Mouse (Mus musculus): Measurements from ENCODE around the gene Pttg1ip. TPM values are rescaled to one million over a fixed set of nuclear protein-coding genes. Genes with fewer than 3 reads are reported as not detected.

Pttg1ip gene
- 150 and 206 TPM in 2 replicates for polyA plus RNA-seq (2012; rRNA removed)

DNA sequence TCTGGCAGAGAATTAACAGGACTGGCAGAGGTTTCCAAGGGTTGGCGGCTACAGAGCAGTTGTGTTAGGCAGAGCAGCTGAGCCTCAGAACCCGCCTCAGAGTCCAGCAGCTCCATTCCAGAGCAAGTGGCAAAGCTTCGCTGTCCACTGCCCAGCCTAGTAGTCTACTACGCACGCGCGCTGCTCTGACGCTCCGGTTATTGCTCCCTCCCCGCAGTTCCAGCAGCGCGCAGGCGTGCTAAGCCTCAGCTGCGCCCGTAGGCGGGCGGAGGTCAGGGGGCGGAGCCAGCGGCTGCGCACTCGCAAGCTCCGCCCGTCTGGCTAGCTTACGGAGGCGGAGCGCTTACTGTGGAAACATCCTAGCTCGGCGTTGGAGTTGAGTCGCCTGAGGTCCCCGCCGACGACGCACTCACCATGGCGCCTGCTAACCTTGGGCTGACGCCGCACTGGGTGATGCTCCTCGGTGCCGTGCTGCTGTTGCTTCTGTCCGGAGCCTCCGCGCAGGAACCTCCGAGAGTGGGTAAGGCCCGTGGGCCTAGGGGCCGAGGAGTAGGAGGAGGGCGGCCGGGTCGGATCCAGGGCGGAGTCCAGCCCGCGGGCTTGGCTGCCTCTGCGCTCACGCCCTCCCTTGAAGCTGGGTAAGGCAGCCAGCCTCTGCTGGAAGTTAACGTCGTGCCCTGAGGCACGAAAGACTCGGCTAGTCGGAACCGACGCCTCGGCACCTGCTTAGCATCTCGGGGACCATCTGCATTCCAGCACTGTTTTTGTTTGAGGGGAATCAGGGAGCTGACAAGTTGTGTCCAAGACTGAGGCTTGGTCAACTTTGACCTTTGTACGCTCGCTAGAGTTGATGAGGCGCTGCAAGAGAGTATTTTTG lies at the start of gene Pttg1ip:
Pttg1ip (plus strand) TSS at position 313 of the 877 bp plus-strand sequence.

GRCm38 (mm10) chr10:77605908-77606826 lies 24.6 kb downstream of the Pttg1ip start, which contains the start of the genes Sumo3 and Gm49325:
TSS of gene Sumo3 (plus strand) at chr10:77606097.
TSS of gene Gm49325 (plus strand) at chr10:77606197.

GRCm38 (mm10) chr10:77622055-77622988 lies 40.8 kb downstream of the Pttg1ip start, which contains the start of gene Ube2g2:
TSS of gene Ube2g2 (plus strand) at chr10:77622275.

Other genes starting within 250 kb of the Pttg1ip start
- 23.6 and 24.6 TPM in 2 replicates for gene Adarb1, start 163.4 kb upstream of the Pttg1ip start, polyA plus RNA-seq (2012; rRNA removed)
- 36.3 and 39.4 TPM in 2 replicates for gene Fam207a, start 65.9 kb upstream of the Pttg1ip start, polyA plus RNA-seq (2012; rRNA removed)
- 11.3 and 12.6 TPM in 2 replicates for gene Itgb2, start 51.5 kb upstream of the Pttg1ip start, polyA plus RNA-seq (2012; rRNA removed)
- gene Sumo3, start 24.4 kb downstream of the Pttg1ip start, polyA plus RNA-seq (2012; rRNA removed), result 416 and 428 TPM in 2 replicates
- not detected in 2 replicates for gene Gm49325, start 24.5 kb downstream of the Pttg1ip start, polyA plus RNA-seq (2012; rRNA removed)
- 43.5 and 49.7 TPM in 2 replicates for gene Ube2g2, start 40.6 kb downstream of the Pttg1ip start, polyA plus RNA-seq (2012; rRNA removed)
- gene Tspear, start 104.8 kb downstream of the Pttg1ip start, polyA plus RNA-seq (2012; rRNA removed), result 1.2 and 1.3 TPM in 2 replicates
- not detected in 2 replicates for gene Gm19402, start 109.0 kb downstream of the Pttg1ip start, polyA plus RNA-seq (2012; rRNA removed)
- not detected in 2 replicates for gene Gm9508, start 115.5 kb downstream of the Pttg1ip start, polyA plus RNA-seq (2012; rRNA removed)
- gene Gm10272, start 124.9 kb downstream of the Pttg1ip start, polyA plus RNA-seq (2012; rRNA removed), result not detected in 2 replicates
- not detected in 2 replicates for gene Gm10024, start 129.7 kb downstream of the Pttg1ip start, polyA plus RNA-seq (2012; rRNA removed)
- gene Gm10142, start 134.1 kb downstream of the Pttg1ip start, polyA plus RNA-seq (2012; rRNA removed), result not detected in 2 replicates
- not detected in 2 replicates for gene Krtap12-1, start 138.9 kb downstream of the Pttg1ip start, polyA plus RNA-seq (2012; rRNA removed)
- not detected in 2 replicates for gene Gm10100, start 144.8 kb downstream of the Pttg1ip start, polyA plus RNA-seq (2012; rRNA removed)
- not detected in 2 replicates for gene Gm18596, start 160.9 kb downstream of the Pttg1ip start, polyA plus RNA-seq (2012; rRNA removed)
- gene Gm9736, start 169.6 kb downstream of the Pttg1ip start, polyA plus RNA-seq (2012; rRNA removed), result not detected in 2 replicates
- gene Gm3233, start 178.0 kb downstream of the Pttg1ip start, polyA plus RNA-seq (2012; rRNA removed), result not detected in 2 replicates
- gene Gm3238, start 189.6 kb downstream of the Pttg1ip start, polyA plus RNA-seq (2012; rRNA removed), result not detected in 2 replicates
- gene Gm7138, start 195.2 kb downstream of the Pttg1ip start, polyA plus RNA-seq (2012; rRNA removed), result not detected in 2 replicates
- gene Gm3250, start 200.8 kb downstream of the Pttg1ip start, polyA plus RNA-seq (2012; rRNA removed), result not detected in 2 replicates
- gene Gm7137, start 206.5 kb downstream of the Pttg1ip start, polyA plus RNA-seq (2012; rRNA removed), result not detected in 2 replicates
- not detected in 2 replicates for gene Gm9639, start 213.4 kb downstream of the Pttg1ip start, polyA plus RNA-seq (2012; rRNA removed)
- not detected in 2 replicates for gene Gm19668, start 217.4 kb downstream of the Pttg1ip start, polyA plus RNA-seq (2012; rRNA removed)
- not detected in 2 replicates for gene Gm9507, start 230.1 kb downstream of the Pttg1ip start, polyA plus RNA-seq (2012; rRNA removed)
- gene Gm2696, start 233.0 kb downstream of the Pttg1ip start, polyA plus RNA-seq (2012; rRNA removed), result 0.33 TPM in 1 of 2 replicates, not detected in the other
- gene Krtap10-4, start 245.4 kb downstream of the Pttg1ip start, polyA plus RNA-seq (2012; rRNA removed), result not detected in 2 replicates